Mouse (Mus musculus) hindbrain, embryonic 13.5 days (tissue): ENCODE measurements around the gene Rybp. TPM values are rescaled to one million over a fixed set of nuclear protein-coding genes. Genes with fewer than 3 reads are reported as not detected.

Experiments used
- ATAC-seq: fragments of 200-750 bp; cut with Nextera tagmentation; 2 replicates; pipeline ENCODE4 v1.8.0; 2017; ENCODE audit warnings: moderate TSS enrichment; ENCODE audit not compliant: low FRiP score
- H3K27ac ChIP-seq: fragments of 300-500 bp; sonication (generic); 2 replicates; pipeline ENCODE4 v1.5.1; 2015; ENCODE audit warnings: inconsistent platforms, mild to moderate bottlenecking, moderate library complexity
- H3K27me3 ChIP-seq: fragments of 300-500 bp; sonication (generic); 2 replicates; pipeline ENCODE4 v1.6.1; 2015; ENCODE audit warnings: mild to moderate bottlenecking, inconsistent platforms
- H3K36me3 ChIP-seq: fragments of 300-500 bp; sonication (generic); 2 replicates; pipeline ENCODE4 v1.6.1; 2015; ENCODE audit warnings: mild to moderate bottlenecking, inconsistent platforms
- H3K4me1 ChIP-seq: fragments of 300-500 bp; sonication (generic); replicated peaks from 2 replicates; pipeline ENCODE4 v1.6.1; 2015; ENCODE audit warnings: inconsistent platforms
- H3K4me2 ChIP-seq: fragments of 300-500 bp; sonication (generic); 2 replicates; pipeline ENCODE4 v1.6.1; 2015; ENCODE audit warnings: inconsistent platforms, mild to moderate bottlenecking, moderate library complexity
- H3K4me3 ChIP-seq: fragments of 300-500 bp; sonication (generic); 2 replicates; pipeline ENCODE4 v1.5.1; 2015; ENCODE audit warnings: mild to moderate bottlenecking, inconsistent platforms
- H3K9ac ChIP-seq: fragments of 300-500 bp; sonication (generic); 2 replicates; pipeline ENCODE4 v1.6.1; 2015; ENCODE audit warnings: mild to moderate bottlenecking, inconsistent platforms
- H3K9me3 ChIP-seq: fragments of 300-500 bp; sonication (generic); 2 replicates; pipeline ENCODE4 v1.6.1; 2016; ENCODE audit warnings: inconsistent platforms
- WGBS: fragments of 180-500 bp; shearing (Covaris S2); methylation state at CpG from one replicate; pipeline ENCODE4 v1.1.7; 2015; 5-methylcytosine and 5-hydroxymethylcytosine counted together
- polyA plus RNA-seq: library from polyadenylated mRNA; unstranded; fragments of >200 nt; fragmentation: Nextera tagmentation; extraction: Ambion mirVana; gene quantifications from 2 replicates; pipeline ENCODE4 v1.2.1, GENCODE M21; 2015

The Rybp gene
- polyA plus RNA-seq, 1 experiment from 2014 or later = 18.2 TPM

- ATAC-seq = no peak
- H3K4me1 ChIP-seq = no peaks in the 10 kb centered on the region
- 91% methylated on average over 3 of the region's 3 CpGs for WGBS
Measured at GRCm38 (mm10) chr6:100178830-100179229, 108.5 kb downstream of the Rybp start.

More at GRCm38 (mm10) chr6:100178830-100179229, 108.5 kb downstream of the Rybp start:
- H3K4me2 ChIP-seq = no peak overlapping the region
- H3K36me3 ChIP-seq = no peaks in the 10 kb centered on the region
- H3K27ac ChIP-seq = no peak overlapping the region
- H3K4me3 ChIP-seq = no peak overlapping the region
- H3K9ac ChIP-seq = no peak overlapping the region
- H3K27me3 ChIP-seq = 0 out of 2 replicates have a peak, but pooled peaks cover 16% of the 10 kb centered on the region
- no peaks in the 10 kb centered on the region for H3K9me3 ChIP-seq
